Mouse (Mus musculus): ENCODE measurements at regions not wholly inside any gene's neighbourhood (a gene's known extent, or its start where the extent isn't known, plus 50 kb on each side); places are given as distances from the start of the nearest gene placed in this dataset.
A peak's percentile ranks its signal among the peaks of the same experiment; 100 is the strongest.

DNA sequence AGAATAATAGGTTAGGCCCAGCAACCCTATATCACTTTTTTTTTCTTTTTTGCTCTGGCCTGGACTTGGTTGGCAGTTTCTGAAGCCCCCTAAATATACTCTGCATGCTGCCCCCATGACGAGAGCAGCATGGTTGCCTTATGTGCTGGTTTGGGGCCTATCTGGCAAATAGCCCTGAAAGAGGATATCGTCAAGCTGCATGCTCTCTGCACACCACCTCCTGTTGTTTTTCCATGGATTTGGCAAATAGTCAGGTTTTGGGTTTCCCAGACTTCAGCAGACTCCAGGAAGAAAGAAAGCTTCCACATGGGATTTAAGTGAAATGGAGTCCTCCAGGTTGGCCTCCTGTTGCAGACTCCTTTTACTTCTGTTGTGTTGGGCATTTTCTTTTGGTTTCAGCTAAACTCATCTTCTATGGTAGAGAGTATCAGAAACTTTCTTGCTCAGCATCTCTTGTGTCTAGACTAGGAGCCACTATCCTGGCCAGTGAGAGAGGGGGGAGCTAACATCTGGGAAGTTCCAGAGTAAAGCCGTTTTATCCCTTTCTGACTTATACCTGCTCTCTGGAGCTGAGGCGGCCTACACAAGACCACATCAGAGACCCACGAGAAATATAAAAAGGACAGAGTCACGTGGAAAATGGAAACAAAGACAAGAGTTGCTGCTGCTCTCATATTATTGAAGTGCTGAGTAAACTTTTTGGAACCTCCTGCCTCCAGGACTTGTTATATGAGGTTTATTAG, 140.4 kb upstream of the Egfl6 start:
- DNase-seq (ENCODE audit: low spot score in 2 of 2) = no peak

- no peak for DNase-seq (ENCODE audit: low spot score in 2 of 2)
Measured at GRCm38 (mm10) chrX:166718075-166718474, 132.6 kb upstream of the Egfl6 start.

GRCm38 (mm10) chrX:166709306-166709705, 123.8 kb upstream of the Egfl6 start:
- DNase-seq (ENCODE audit: low spot score in 2 of 2) = no peak

GRCm38 (mm10) chrX:166708106-166708505, 122.6 kb upstream of the Egfl6 start:
- no peak for DNase-seq (ENCODE audit: low spot score in 2 of 2)

DNA sequence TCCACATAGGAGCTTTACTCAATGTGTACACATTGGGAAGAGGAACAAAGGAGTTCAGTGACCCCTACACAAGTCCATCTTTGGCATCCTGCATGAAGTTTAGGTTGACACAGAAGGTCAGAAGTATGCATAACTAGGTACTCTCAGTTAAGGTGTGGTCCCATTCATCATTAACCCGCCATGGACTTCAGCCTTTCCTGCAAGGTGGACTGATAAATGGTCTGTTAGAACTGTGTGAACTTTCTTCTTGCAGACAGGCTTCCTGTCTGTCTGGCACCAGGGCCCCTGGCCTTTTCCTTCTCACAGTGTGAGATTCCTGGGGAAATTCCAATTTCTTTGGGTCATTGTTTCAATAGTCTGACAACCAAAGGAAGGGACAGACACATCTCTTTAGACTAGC, 121.5 kb upstream of the Egfl6 start:
- DNase-seq (ENCODE audit: low spot score in 2 of 2) = no peak

GRCm38 (mm10) chrX:166704311-166704710, 118.8 kb upstream of the Egfl6 start:
- no peak for DNase-seq (ENCODE audit: low spot score in 2 of 2)

DNA sequence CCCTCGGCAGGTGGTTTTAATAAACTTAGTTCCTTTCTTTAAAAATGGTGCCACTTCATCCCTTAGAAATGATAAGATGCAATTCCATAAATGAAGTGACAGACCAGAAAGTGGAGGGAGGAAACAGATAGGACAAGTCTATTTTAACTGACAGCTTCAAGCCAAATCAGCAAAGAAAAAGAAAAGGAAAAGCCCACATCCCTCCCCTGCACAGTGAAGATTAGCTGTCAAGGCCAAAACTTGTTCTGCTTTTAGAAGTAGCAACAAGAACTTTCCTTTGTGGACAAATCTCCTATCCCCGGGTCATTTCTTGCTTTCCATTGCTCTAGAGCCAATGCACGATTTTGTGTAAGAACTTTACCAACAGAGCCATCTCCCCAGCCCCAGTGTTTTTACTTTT, 108.7 kb upstream of the Egfl6 start:
- no peak for DNase-seq (ENCODE audit: low spot score in 2 of 2)

DNA sequence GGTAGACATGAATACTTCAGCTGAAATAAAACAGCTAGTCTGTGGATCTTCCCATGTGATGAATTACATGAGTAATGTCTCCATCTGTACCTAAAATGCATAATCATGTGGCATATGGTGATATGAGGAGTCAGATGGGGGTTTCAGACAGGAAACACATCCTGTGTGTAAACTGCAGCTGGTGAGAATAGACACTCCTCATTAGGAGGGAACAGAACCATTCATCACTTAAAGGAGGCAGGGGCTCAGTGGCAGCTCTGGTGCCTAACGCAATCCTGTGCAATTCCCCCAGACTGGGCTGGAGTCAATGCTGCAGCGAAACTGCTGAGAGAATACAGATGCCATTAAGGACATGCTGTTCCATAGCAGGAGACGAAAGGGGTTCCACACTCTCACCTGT, 103.3 kb upstream of the Egfl6 start:
- DNase-seq (ENCODE audit: low spot score in 2 of 2) = peak; percentile 7 to 15

DNA sequence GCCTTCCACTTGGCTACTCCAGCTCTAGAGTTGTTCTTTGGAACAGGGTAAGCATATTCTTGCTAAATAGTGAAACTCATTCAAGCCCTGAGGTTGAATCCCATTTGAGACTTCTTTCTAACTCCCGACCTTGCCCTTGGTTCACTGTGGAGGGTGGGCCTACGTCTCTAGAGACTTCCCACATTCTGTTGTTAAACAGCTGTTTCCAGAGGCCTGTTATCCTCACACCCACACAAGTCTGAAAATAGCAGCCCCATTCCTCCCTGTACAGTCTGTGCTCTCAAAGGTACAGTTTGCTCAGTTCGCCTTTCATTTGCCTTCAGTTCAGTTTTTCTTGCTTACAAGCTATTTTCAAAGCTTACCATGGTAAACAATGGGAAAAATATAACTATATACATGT, 87.9 kb upstream of the Egfl6 start:
- no peak for DNase-seq (ENCODE audit: low spot score in 2 of 2)

- DNase-seq (ENCODE audit: low spot score in 2 of 2) = no peak
Measured at GRCm38 (mm10) chrX:166672617-166673016, 87.1 kb upstream of the Egfl6 start.

DNA sequence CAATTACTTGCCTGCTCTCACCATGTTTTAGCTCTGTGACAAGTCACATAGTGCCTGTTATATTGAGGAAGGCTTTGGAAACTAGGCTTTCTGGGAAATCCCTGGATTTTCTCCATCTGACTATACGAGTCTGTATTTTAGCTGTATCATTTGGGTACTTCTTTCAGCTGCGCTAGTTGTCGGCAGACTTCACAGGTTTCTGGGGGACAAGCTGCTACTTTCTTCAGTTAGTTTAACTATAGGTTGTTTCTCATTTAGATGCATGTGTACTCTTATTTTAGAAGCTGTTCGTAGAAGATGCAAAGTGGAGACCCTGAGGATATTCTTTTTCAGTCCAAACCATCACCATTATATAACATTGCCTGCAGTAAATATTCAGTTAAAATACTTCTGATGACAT, 86.3 kb upstream of the Egfl6 start:
- DNase-seq (ENCODE audit: low spot score in 2 of 2) = no peak

- DNase-seq (ENCODE audit: low spot score in 2 of 2) = no peak
Measured at GRCm38 (mm10) chrX:166666304-166666703, 80.8 kb upstream of the Egfl6 start.

DNA sequence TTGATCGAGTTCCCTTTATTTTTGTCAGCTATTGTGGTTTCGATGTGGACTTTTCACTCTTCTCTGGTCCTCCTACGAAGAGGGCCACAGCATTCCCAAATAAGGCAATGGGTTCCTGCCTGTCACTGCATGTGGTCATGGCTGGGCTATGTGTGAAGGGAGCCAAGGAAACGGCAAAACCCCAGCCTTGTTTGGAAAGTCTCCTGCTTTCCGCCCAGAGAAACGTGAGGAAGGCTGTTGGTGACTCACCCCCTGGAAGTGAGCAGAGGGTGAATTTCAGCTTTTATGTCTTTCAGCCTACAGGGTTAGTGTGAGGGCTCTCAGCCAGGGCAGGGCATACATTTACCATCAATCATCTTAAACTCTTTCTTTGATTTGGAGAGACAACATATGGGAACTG, 76.3 kb upstream of the Egfl6 start:
- peak in 1 of 2 experiments; percentile 15 for DNase-seq (ENCODE audit: low spot score in 2 of 2)

GRCm38 (mm10) chrX:166661043-166661718, 75.7 kb upstream of the Egfl6 start:
- peak; percentile 70 to 72 for DNase-seq (ENCODE audit: low spot score in 2 of 2)

DNA sequence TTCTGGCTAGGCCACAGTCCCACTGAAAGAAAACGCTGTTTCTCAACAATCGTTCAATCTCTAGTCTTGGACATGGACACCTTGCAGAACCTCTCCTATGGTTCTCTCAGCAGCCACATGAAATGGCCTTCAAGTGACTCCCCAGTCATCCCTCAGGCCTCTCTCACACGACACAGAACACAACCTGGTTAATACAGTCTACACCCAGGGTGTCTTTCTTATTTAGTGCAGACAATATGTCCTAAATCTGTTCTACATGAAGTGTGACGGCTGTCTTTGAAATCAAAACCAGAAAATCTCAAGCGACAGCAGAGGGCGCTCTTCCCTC, 75.2 kb upstream of the Egfl6 start:
- no peak for DNase-seq (ENCODE audit: low spot score in 2 of 2)

GRCm38 (mm10) chrX:166652400-166652799, 66.9 kb upstream of the Egfl6 start:
- DNase-seq (ENCODE audit: low spot score in 2 of 2) = peak in 1 of 2 experiments; percentile 12

GRCm38 (mm10) chrX:166645713-166646112, 60.2 kb upstream of the Egfl6 start:
- DNase-seq (ENCODE audit: low spot score in 2 of 2) = no peak

GRCm38 (mm10) chrX:166641256-166641655, 55.7 kb upstream of the Egfl6 start:
- DNase-seq (ENCODE audit: low spot score in 2 of 2) = no peak

GRCm38 (mm10) chrX:166640258-166640657, 54.7 kb upstream of the Egfl6 start:
- DNase-seq (ENCODE audit: low spot score in 2 of 2) = no peak
